Mouse (Mus musculus) cerebellum, postnatal 4 days (tissue): ENCODE data around the gene Cdh13.
A peak's percentile ranks its signal among the peaks of the same experiment; 100 is the strongest.

Experiments used
- DNase-seq, 2 experiments: peaks; one replicate each; pipeline ENCODE4 v3.0.0; 2022; ENCODE audit warnings: low spot score in 2 of 2, mixed read lengths in 1 of 2

Cdh13 gene

GRCm38 (mm10) chr8:118283600-118284111 is at the start of gene Cdh13:
Gene Cdh13 (plus strand): TSS chr8:118283733.
- peak; percentile 44 to 59 for DNase-seq

GRCm38 (mm10) chr8:118235626-118236025 is 47.9 kb upstream of the Cdh13 start:
- DNase-seq = no peak

- peak in 1 of 2 experiments; percentile 35 for DNase-seq
These were observed 46.3 kb upstream of the Cdh13 start for GRCm38 (mm10) chr8:118237150-118237620.

GRCm38 (mm10) chr8:118238156-118238555 is 45.4 kb upstream of the Cdh13 start:
- DNase-seq = no peak

- DNase-seq = no peak
These were observed 44.3 kb upstream of the Cdh13 start for GRCm38 (mm10) chr8:118239186-118239585.

- DNase-seq = no peak
These were observed 34.2 kb upstream of the Cdh13 start for GRCm38 (mm10) chr8:118249319-118249718.

GRCm38 (mm10) chr8:118249923-118250322 is 33.6 kb upstream of the Cdh13 start:
- no peak for DNase-seq

GRCm38 (mm10) chr8:118263117-118263516 is 20.4 kb upstream of the Cdh13 start:
- DNase-seq = no peak

- peak; percentile 39 to 68 for DNase-seq
These were observed 12.7 kb upstream of the Cdh13 start for GRCm38 (mm10) chr8:118270751-118271402.

- no peak for DNase-seq
These were observed 11.0 kb upstream of the Cdh13 start for GRCm38 (mm10) chr8:118272493-118272892.

- no peak for DNase-seq
These were observed 9.3 kb upstream of the Cdh13 start for GRCm38 (mm10) chr8:118274243-118274642.

GRCm38 (mm10) chr8:118274688-118275087 is 8.8 kb upstream of the Cdh13 start:
- DNase-seq = peak; percentile 78 to 86

GRCm38 (mm10) chr8:118284112-118285029 is 838 bp downstream of the Cdh13 start:
- peak in 1 of 2 experiments; percentile 49 for DNase-seq

GRCm38 (mm10) chr8:118285596-118286281 is 2.2 kb downstream of the Cdh13 start:
- DNase-seq = no peak

GRCm38 (mm10) chr8:118286282-118287180 is 3.0 kb downstream of the Cdh13 start:
- no peak for DNase-seq

- peak in 1 of 2 experiments; percentile 54 for DNase-seq
These were observed 4.0 kb downstream of the Cdh13 start for GRCm38 (mm10) chr8:118287496-118287895.

GRCm38 (mm10) chr8:118288259-118288952 is 4.9 kb downstream of the Cdh13 start:
- peak in 1 of 2 experiments; percentile 42 for DNase-seq

- DNase-seq = no peak
These were observed 5.6 kb downstream of the Cdh13 start for GRCm38 (mm10) chr8:118289091-118289490.

GRCm38 (mm10) chr8:118289525-118289924 is 6.0 kb downstream of the Cdh13 start:
- DNase-seq = no peak

GRCm38 (mm10) chr8:118290266-118290665 is 6.7 kb downstream of the Cdh13 start:
- no peak for DNase-seq
